Mouse (Mus musculus) MEL (cell line): ENCODE results near the gene Kel. TPM values are rescaled to one million over a fixed set of nuclear protein-coding genes. Genes with fewer than 3 reads are reported as not detected.

Experiments used
- DNase-seq: peaks from one replicate; pipeline ENCODE4 v3.0.0; 2011; ENCODE audit warnings: low read depth, low spot score
- H3K27ac ChIP-seq: 2 replicates; pipeline ENCODE4 v1.5.1; 2012; ENCODE audit warnings: low read depth, mild to moderate bottlenecking, control low read depth, low read length, moderate library complexity; ENCODE audit not compliant: control insufficient read depth
- H3K27me3 ChIP-seq, 2 experiments: fragments of 150-350 bp in 1 of 2; sonication (generic) in 1 of 2; 2 replicates each; pipeline ENCODE4 v1.6.1; 2012; ENCODE audit warnings: low read length in 2 of 2, mild to moderate bottlenecking in 2 of 2, improper control_type of control experiment in 1 of 2, moderate library complexity in 1 of 2; ENCODE audit not compliant: insufficient read depth in 2 of 2, control insufficient read depth in 1 of 2
- H3K36me3 ChIP-seq, 2 experiments: 2 replicates each; pipeline ENCODE4 v1.6.1; 2012 to 2014; ENCODE audit warnings: low read length in 2 of 2, improper control_type of control experiment in 1 of 2, inconsistent platforms in 1 of 2, mild to moderate bottlenecking in 1 of 2; ENCODE audit not compliant: insufficient read depth in 2 of 2, control insufficient read depth in 1 of 2
- H3K4me1 ChIP-seq, 2 experiments: fragments of 150-350 bp in 1 of 2; sonication (generic) in 1 of 2; 2 replicates each; pipeline ENCODE4 v1.6.1; 2012; ENCODE audit warnings: low read length in 2 of 2, improper control_type of control experiment in 1 of 2, mild to moderate bottlenecking in 1 of 2; ENCODE audit not compliant: insufficient read depth in 2 of 2, control insufficient read depth in 1 of 2
- H3K4me3 ChIP-seq, 2 experiments: fragments of 150-350 bp in 1 of 2; sonication (generic) in 1 of 2; 2 replicates each; pipeline ENCODE4 v1.5.1; 2012; ENCODE audit warnings: low read depth in 2 of 2, low read length in 2 of 2, mild to moderate bottlenecking in 2 of 2, moderate library complexity in 2 of 2, control low read depth in 1 of 2, improper control_type of control experiment in 1 of 2; ENCODE audit not compliant: control insufficient read depth in 1 of 2, insufficient read depth in 1 of 2
- H3K79me2 ChIP-seq: 2 replicates; pipeline ENCODE4 v1.6.1; 2012; ENCODE audit warnings: mild to moderate bottlenecking, low read length, moderate library complexity; ENCODE audit not compliant: control insufficient read depth, poor library complexity, insufficient read depth
- H3K9ac ChIP-seq: 2 replicates; pipeline ENCODE4 v1.6.1; 2012; ENCODE audit warnings: low read depth, mild to moderate bottlenecking, control low read depth, low read length, moderate library complexity; ENCODE audit not compliant: control insufficient read depth, poor library complexity, severe bottlenecking
- H3K9me3 ChIP-seq: fragments of 150-350 bp; sonication (generic); replicated peaks from 2 replicates; pipeline ENCODE4 v1.6.1; 2012; ENCODE audit warnings: mild to moderate bottlenecking, low read length, improper control_type of control experiment, moderate library complexity; ENCODE audit not compliant: insufficient read depth
- CHD1 ChIP-seq: IDR thresholded peaks from 2 replicates; pipeline ENCODE4 v1.6.1; 2012; ENCODE audit warnings: low read depth, mild to moderate bottlenecking, inconsistent platforms, low read length, improper control_type of control experiment
- CHD2 ChIP-seq: IDR thresholded peaks from 2 replicates; pipeline ENCODE4 v1.6.1; 2011; ENCODE audit warnings: low read length, improper control_type of control experiment
- CTCF ChIP-seq, 3 experiments: IDR thresholded peaks in 2 of 3; conservative IDR thresholded peaks in 1 of 3; 2 replicates each; pipeline ENCODE4 v1.5.1; 2011 to 2012; ENCODE audit warnings: low read length in 3 of 3, low read depth in 2 of 3, mild to moderate bottlenecking in 2 of 3, improper control_type of control experiment in 1 of 3, inconsistent platforms in 1 of 3, mixed read lengths in 1 of 3, moderate library complexity in 1 of 3; ENCODE audit not compliant: control insufficient read depth in 1 of 3, insufficient read depth in 1 of 3, poor library complexity in 1 of 3, severe bottlenecking in 1 of 3
- EP300 ChIP-seq, 2 experiments: IDR thresholded peaks; 2 replicates each; pipeline ENCODE4 v1.6.1; 2011; ENCODE audit warnings: improper control_type of control experiment in 2 of 2, low read length in 2 of 2, low read depth in 1 of 2, mild to moderate bottlenecking in 1 of 2
- ETS1 ChIP-seq: IDR thresholded peaks from 2 replicates; pipeline ENCODE4 v1.6.1; 2012; ENCODE audit warnings: low read depth, mild to moderate bottlenecking, inconsistent platforms, low read length, improper control_type of control experiment, moderate library complexity
- GATA1 ChIP-seq: IDR thresholded peaks from 2 replicates; pipeline ENCODE4 v1.6.1; 2011; ENCODE audit warnings: low read depth, low read length, improper control_type of control experiment
- MAX ChIP-seq: IDR thresholded peaks from 2 replicates; pipeline ENCODE4 v1.6.1; 2011; ENCODE audit warnings: low read length, improper control_type of control experiment
- MYB ChIP-seq: IDR thresholded peaks from 2 replicates; pipeline ENCODE4 v1.6.1; 2011; ENCODE audit warnings: mild to moderate bottlenecking, low read depth, low read length, improper control_type of control experiment
- POLR2AphosphoS2 ChIP-seq: IDR thresholded peaks from 2 replicates; pipeline ENCODE4 v1.6.1; 2011; ENCODE audit warnings: low read length, improper control_type of control experiment
- RAD21 ChIP-seq: IDR thresholded peaks from 2 replicates; pipeline ENCODE4 v1.6.1; 2011; ENCODE audit warnings: mild to moderate bottlenecking, low read depth, low read length, improper control_type of control experiment
- RCOR1 ChIP-seq: IDR thresholded peaks from 2 replicates; pipeline ENCODE4 v1.6.1; 2012; ENCODE audit warnings: low read depth, mild to moderate bottlenecking, inconsistent platforms, low read length, improper control_type of control experiment
- SIN3A ChIP-seq: IDR thresholded peaks from 2 replicates; pipeline ENCODE4 v1.6.1; 2012; ENCODE audit warnings: low read length, improper control_type of control experiment, inconsistent platforms
- SMC3 ChIP-seq: IDR thresholded peaks from 2 replicates; pipeline ENCODE4 v1.6.1; 2011; ENCODE audit warnings: low read depth, low read length, improper control_type of control experiment
- TAL1 ChIP-seq: IDR thresholded peaks from 2 replicates; pipeline ENCODE4 v1.6.1; 2012; ENCODE audit warnings: mild to moderate bottlenecking, inconsistent platforms, low read length, moderate library complexity, mixed read lengths
- TBP ChIP-seq: IDR thresholded peaks from 2 replicates; pipeline ENCODE4 v1.8.0; 2011; ENCODE audit warnings: low read depth, low read length, improper control_type of control experiment
- TCF12 ChIP-seq: IDR thresholded peaks from 2 replicates; pipeline ENCODE4 v1.6.1; 2014; ENCODE audit warnings: low read depth, mild to moderate bottlenecking, inconsistent platforms, low read length, improper control_type of control experiment, moderate library complexity
- UBTF ChIP-seq: IDR thresholded peaks from 2 replicates; pipeline ENCODE4 v1.6.1; 2012; ENCODE audit warnings: low read depth, mild to moderate bottlenecking, inconsistent platforms, low read length, improper control_type of control experiment, moderate library complexity, borderline replicate concordance; ENCODE audit not compliant: insufficient read depth
- ZC3H11A ChIP-seq: IDR thresholded peaks from 2 replicates; pipeline ENCODE4 v1.6.1; 2012; ENCODE audit warnings: low read depth, mild to moderate bottlenecking, inconsistent platforms, low read length, improper control_type of control experiment
- ZMIZ1 ChIP-seq: IDR thresholded peaks from 2 replicates; pipeline ENCODE4 v1.6.1; 2012; ENCODE audit warnings: low read depth, mild to moderate bottlenecking, inconsistent platforms, low read length, improper control_type of control experiment, moderate library complexity
- polyA plus RNA-seq, 2 experiments: library from polyadenylated mRNA; stranded (reverse) in 1 of 2; unstranded in 1 of 2; fragments of >175 nt in 1 of 2; fragments of >200 nt in 1 of 2; gene quantifications; 2 replicates each; pipeline versions ENCODE4 v1.2.1 to v1.2.4; 2012; ENCODE audit warnings: low replicate concordance in 2 of 2, low read depth in 1 of 2; ENCODE audit not compliant: insufficient read length in 2 of 2, insufficient read depth in 1 of 2, missing spikeins in 1 of 2
- total RNA-seq: library from RNA; depleted of rRNA; stranded (reverse); fragments of 300-350 nt; gene quantifications from 2 replicates; pipeline ENCODE4 v1.2.3, GENCODE M21; 2012

The Kel gene
- total and polyA plus RNA-seq, 3 experiments: 31.0 to 79.6 TPM; not detected in 1

- Histone ChIP-seq H3K27ac (no peak overlapping the region), H3K36me3 (peaks cover 0 to 17% of the 10 kb centered on the region in 2 experiments; a peak in 2 of 4 replicates), H3K27me3 (no peaks in the 10 kb centered on the region), H3K4me3 (no peak overlapping the region), H3K4me1 (peaks cover 9 to 29% of the 10 kb centered on the region in 2 experiments; a peak in 3 of 4 replicates), H3K79me2 (no peaks in the 10 kb centered on the region), H3K9me3 (no peaks in the 10 kb centered on the region), H3K9ac (no peak overlapping the region)
- TF ChIP-seq RCOR1 (peak; percentile 28; the same call in 1 of the 2 replicates), TAL1 (no peak), CHD1 (no peak), ZC3H11A (no peak), POLR2AphosphoS2 (no peak), SMC3 (no peak), MYB (peak; percentile 85), TCF12 (peak; percentile 59; the same call in 1 of the 2 replicates), GATA1 (peak; percentile 63), MAX (no peak; the same call in 1 of the 2 replicates), EP300 (IDR thresholded peaks at IDR 0.05; ENCODE audit: low read depth in 1 of 2, low read length in 2 of 2) (peak; percentile 71 to 87), CHD2 (no peak), ETS1 (peak; percentile 18; the same call in 1 of the 2 replicates)
- peak; percentile 43 for DNase-seq
Observed at GRCm38 (mm10) chr6:41676530-41676929, 27.6 kb downstream of the Kel start.

- DNase-seq: peak; percentile 51
- Histone ChIP-seq H3K79me2 (no peaks in the 10 kb centered on the region), H3K27me3 (no peaks in the 10 kb centered on the region), H3K4me3 (no peak overlapping the region), H3K4me1 (no peaks in the 10 kb centered on the region), H3K9me3 (no peaks in the 10 kb centered on the region), H3K36me3 (no peaks in the 10 kb centered on the region; a peak in 1 of 4 replicates), H3K9ac (no peak overlapping the region), H3K27ac (no peak overlapping the region)
- TF ChIP-seq ZMIZ1: no peak
- peak; percentile 30; the same call in 1 of the 2 replicates for TF ChIP-seq SMC3
- no peak for TF ChIP-seq SIN3A
- peak in 2 of 3 experiments; percentile 47 to 63; a peak in 4 of 6 replicates for TF ChIP-seq CTCF (IDR thresholded peaks at IDR 0.05 in 2 of 3, conservative IDR thresholded peaks at IDR 0.05 in 1 of 3; ENCODE audit: control insufficient read depth in 1 of 3, insufficient read depth in 1 of 3, low read depth in 2 of 3, low read length in 3 of 3, poor library complexity in 1 of 3, severe bottlenecking in 1 of 3)
- no peak for TF ChIP-seq TBP
- TF ChIP-seq UBTF: no peak
- peak; percentile 43 for TF ChIP-seq RAD21
- no peak for TF ChIP-seq MYB
Observed at GRCm38 (mm10) chr6:41662320-41662719, 41.8 kb downstream of the Kel start.
